Mouse (Mus musculus): ENCODE measurements at regions not wholly inside any gene's neighbourhood (a gene's known extent, or its start where the extent isn't known, plus 50 kb on each side); places are given as distances from the start of the nearest gene placed in this dataset.

GRCm38 (mm10) chr16:8117543-8118167, 307.3 kb downstream of the Tmem114 start:
- intact Hi-C loops (cut with DNase I) = no loop called here

GRCm38 (mm10) chr16:8111329-8112116, 313.4 kb downstream of the Tmem114 start:
- intact Hi-C loops (cut with DNase I) = no loop called here

GRCm38 (mm10) chr16:8108141-8109122, 316.5 kb downstream of the Tmem114 start:
- intact Hi-C loops (cut with DNase I) = no loop called here

GRCm38 (mm10) chr16:8079024-8079423, 345.9 kb downstream of the Tmem114 start:
- intact Hi-C loops (cut with DNase I) = no loop called here

GRCm38 (mm10) chr16:8078461-8078860, 346.5 kb downstream of the Tmem114 start:
- intact Hi-C loops (cut with DNase I) = no loop called here

- intact Hi-C loops (cut with DNase I) = no loop called here
These were observed 350.2 kb downstream of the Tmem114 start for GRCm38 (mm10) chr16:8074729-8075128.

- intact Hi-C loops (cut with DNase I) = no loop called here
These were observed 371.0 kb downstream of the Tmem114 start for GRCm38 (mm10) chr16:8053936-8054335.

- intact Hi-C loops (cut with DNase I) = no loop called here
These were observed 416.0 kb downstream of the Tmem114 start for GRCm38 (mm10) chr16:8008966-8009365.

GRCm38 (mm10) chr16:8006631-8007030, 418.3 kb downstream of the Tmem114 start:
- intact Hi-C loops (cut with DNase I) = no loop called here

GRCm38 (mm10) chr16:8002339-8003089, 422.4 kb downstream of the Tmem114 start:
- intact Hi-C loops (cut with DNase I) = no loop called here

- intact Hi-C loops (cut with DNase I) = no loop called here
These were observed 442.1 kb downstream of the Tmem114 start for GRCm38 (mm10) chr16:7982816-7983215.

- intact Hi-C loops (cut with DNase I) = no loop called here
These were observed 446.5 kb downstream of the Tmem114 start for GRCm38 (mm10) chr16:7978466-7978865.

GRCm38 (mm10) chr16:7951616-7952015, 473.3 kb downstream of the Tmem114 start:
- intact Hi-C loops (cut with DNase I) = no loop called here

GRCm38 (mm10) chr16:7942333-7942732, 482.6 kb downstream of the Tmem114 start:
- intact Hi-C loops (cut with DNase I) = no loop called here

- intact Hi-C loops (cut with DNase I) = loop anchor here (10.0 kb wide), 1 partner anchor 892 kb away; no protein-coding TSS in a partner anchor
These were observed 487.8 kb downstream of the Tmem114 start for GRCm38 (mm10) chr16:7937167-7937566.

- intact Hi-C loops (cut with DNase I) = loop anchor here (10.0 kb wide), 1 partner anchor 888 kb away; no protein-coding TSS in a partner anchor
These were observed 492.6 kb downstream of the Tmem114 start for GRCm38 (mm10) chr16:7932322-7932721.

- intact Hi-C loops (cut with DNase I) = loop anchor here (10.0 kb wide), 1 partner anchor 887 kb away; no protein-coding TSS in a partner anchor
These were observed 493.3 kb downstream of the Tmem114 start for GRCm38 (mm10) chr16:7931676-7932075.

GRCm38 (mm10) chr16:7929112-7929511, 495.8 kb downstream of the Tmem114 start:
- intact Hi-C loops (cut with DNase I) = no loop called here

- intact Hi-C loops (cut with DNase I) = no loop called here
These were observed 496.5 kb downstream of the Tmem114 start for GRCm38 (mm10) chr16:7928391-7928935.

GRCm38 (mm10) chr16:7927756-7928155, 497.2 kb downstream of the Tmem114 start:
- intact Hi-C loops (cut with DNase I) = no loop called here
